Mouse (Mus musculus) skeletal muscle tissue, postnatal 0 days (tissue): ENCODE results near the gene Kif17. TPM values are rescaled to one million over a fixed set of nuclear protein-coding genes. Genes with fewer than 3 reads are reported as not detected.

Experiments used
- microRNA-seq, 2 experiments: library from miRNA; unstranded; fragments of <30 nt; microRNA quantifications; one replicate each; pipeline ENCODE4; 2016
- polyA plus RNA-seq: library from polyadenylated mRNA; unstranded; fragments of >200 nt; fragmentation: Nextera tagmentation; extraction: Ambion mirVana; gene quantifications from 2 replicates; pipeline ENCODE4 v1.2.1, GENCODE M21; 2015

The Kif17 gene
- 0.27 and 0.32 TPM in 2 replicates for polyA plus RNA-seq

DNA sequence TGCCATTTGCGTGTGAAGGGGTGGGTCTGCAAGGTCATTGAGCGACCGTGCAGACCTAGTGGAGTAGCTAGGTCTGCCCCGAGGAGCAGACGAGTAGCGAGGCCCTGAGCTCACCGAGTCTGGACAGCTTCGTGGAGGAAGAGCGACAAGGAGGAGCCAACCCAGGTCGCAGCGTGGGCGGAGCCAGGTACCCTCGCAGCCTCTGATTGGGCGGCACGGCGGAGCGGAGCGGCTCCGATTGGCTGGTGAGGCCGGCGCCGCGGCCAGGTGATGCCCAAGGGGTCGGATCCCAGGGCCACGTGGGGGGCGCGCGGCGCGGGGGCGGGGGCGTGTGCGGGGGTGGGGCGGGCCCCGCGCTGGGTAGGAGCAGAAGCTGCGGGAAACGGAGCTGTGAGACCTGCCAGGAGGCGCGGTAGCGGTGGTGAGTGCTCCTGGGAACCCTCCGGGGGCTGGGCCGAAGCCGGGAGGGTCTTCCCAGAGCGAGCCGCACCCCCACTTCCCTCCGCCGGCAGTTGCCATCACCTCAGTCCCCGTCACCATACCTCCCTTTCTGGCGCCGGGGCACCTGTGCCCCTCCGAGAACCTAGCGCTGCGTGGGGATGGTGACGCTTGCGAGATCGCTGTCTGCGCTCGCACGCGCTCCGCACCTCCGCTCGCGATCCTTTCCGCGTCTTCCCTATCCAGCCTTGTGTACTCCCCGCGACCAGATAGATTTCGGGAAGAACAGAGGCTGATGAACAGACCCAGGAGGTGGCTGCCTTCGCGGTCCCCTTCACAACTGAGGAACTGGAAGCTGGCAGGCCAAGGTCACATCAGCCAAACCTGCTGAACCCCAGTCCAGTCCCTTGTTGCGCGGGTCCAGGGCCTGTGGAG, at the start of gene Kif17, which contains the start of gene Sh2d5:
Gene Kif17 (plus strand): TSS at position 348 of the 873 bp plus-strand sequence.
Gene Sh2d5 (plus strand): TSS at position 316 of the 873 bp plus-strand sequence.

GRCm38 (mm10) chr4:138216200-138216890, 33.9 kb upstream of the Kif17 start, which contains the start of gene Hp1bp3:
Hp1bp3 (plus strand) TSS chr4:138216296.

DNA sequence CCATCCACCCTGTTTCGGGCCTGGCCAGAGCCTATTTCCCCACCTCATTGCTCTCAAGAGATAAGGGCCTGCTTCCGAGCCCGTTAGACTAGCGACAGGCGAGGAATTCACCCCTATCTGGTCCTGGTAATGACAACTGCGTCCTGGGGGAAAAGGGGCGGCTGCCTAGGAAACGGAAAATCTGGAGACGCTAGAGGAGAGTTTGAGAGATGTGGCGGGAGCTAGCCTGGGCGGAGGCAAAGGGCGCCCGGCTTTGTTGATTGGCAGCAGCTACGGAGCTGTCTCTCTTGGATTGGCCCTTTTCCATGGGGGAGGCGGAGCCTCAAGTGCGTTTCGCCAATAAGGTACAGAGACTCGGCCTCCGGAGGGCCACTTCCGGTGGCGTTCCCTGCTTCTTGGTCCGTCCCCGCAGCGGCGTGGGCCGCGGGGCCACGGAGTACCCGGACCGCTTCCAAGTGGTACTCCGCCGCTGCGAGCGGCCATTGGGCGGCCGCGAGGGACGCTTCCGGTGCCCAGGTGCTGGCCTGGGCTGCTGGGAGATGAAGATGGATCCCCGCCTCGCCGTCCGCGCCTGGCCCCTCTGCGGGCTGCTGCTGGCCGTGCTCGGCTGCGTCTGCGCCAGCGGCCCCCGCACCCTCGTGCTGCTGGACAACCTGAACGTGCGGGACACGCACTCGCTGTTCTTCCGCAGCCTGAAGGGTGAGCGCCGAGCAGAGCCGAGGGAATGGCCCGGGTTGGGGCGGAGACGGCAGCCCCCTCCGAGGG, 54.3 kb downstream of the Kif17 start, which contains the start of gene Ddost:
Gene Ddost (plus strand): TSS at position 391 of the 765 bp plus-strand sequence.

GRCm38 (mm10) chr4:138326077-138326695, 76.0 kb downstream of the Kif17 start, which contains the start of gene Pink1:
Pink1 (minus strand) TSS chr4:138326307.

Small RNA genes lying within 50 kb of the gene (microRNA-seq; reads per million reads assigned to microRNA genes)
- gene Gm27646 = 0 reads per million in 2 experiments
- gene Mir7019 = 1.4 to 2.1 reads per million in 2 experiments

Other genes starting within 250 kb of the Kif17 start
- gene Hp1bp3, start 34.1 kb upstream of the Kif17 start, polyA plus RNA-seq = 72.3 and 73.4 TPM in 2 replicates
- not detected in 2 replicates for gene Sh2d5, start within 50 bp of the Kif17 start, polyA plus RNA-seq
- gene Ddost, start 54.3 kb downstream of the Kif17 start, polyA plus RNA-seq = 136 and 166 TPM in 2 replicates
- gene Pink1, start 75.9 kb downstream of the Kif17 start, polyA plus RNA-seq = 111 and 152 TPM in 2 replicates
- gene Cda, start 117.6 kb downstream of the Kif17 start, polyA plus RNA-seq = 3.4 and 3.7 TPM in 2 replicates
- 0.05 TPM in 1 of 2 replicates, not detected in the other for gene Fam43b, start 146.1 kb downstream of the Kif17 start, polyA plus RNA-seq
- gene Mul1, start 184.2 kb downstream of the Kif17 start, polyA plus RNA-seq = 16.6 and 16.9 TPM in 2 replicates
- 1.9 and 2.4 TPM in 2 replicates for gene Camk2n1, start 203.9 kb downstream of the Kif17 start, polyA plus RNA-seq